Mouse (Mus musculus) limb, embryonic 15.5 days (tissue): ENCODE data around the gene Dok7. TPM values are rescaled to one million over a fixed set of nuclear protein-coding genes. Genes with fewer than 3 reads are reported as not detected.

ENCODE experiments used
- ATAC-seq: fragments of 200-750 bp; cut with Nextera tagmentation; 2 replicates; pipeline ENCODE4 v1.8.0; 2017; ENCODE audit warnings: low read depth, moderate TSS enrichment; ENCODE audit not compliant: insufficient number of reproducible peaks, low FRiP score, low TSS enrichment
- H3K27ac ChIP-seq: fragments of 300-500 bp; sonication (generic); 2 replicates; pipeline ENCODE4 v1.5.1; 2015; ENCODE audit warnings: moderate library complexity, mild to moderate bottlenecking, inconsistent platforms
- H3K27me3 ChIP-seq: fragments of 300-500 bp; sonication (generic); 2 replicates; pipeline ENCODE4 v1.6.1; 2015; ENCODE audit warnings: inconsistent platforms
- H3K36me3 ChIP-seq: fragments of 300-500 bp; sonication (generic); 2 replicates; pipeline ENCODE4 v1.6.1; 2015; ENCODE audit warnings: inconsistent platforms
- H3K4me1 ChIP-seq: fragments of 300-500 bp; sonication (generic); 2 replicates; pipeline ENCODE4 v1.6.1; 2015; ENCODE audit warnings: inconsistent platforms
- H3K4me2 ChIP-seq: fragments of 300-500 bp; sonication (generic); 2 replicates; pipeline ENCODE4 v1.6.1; 2015; ENCODE audit warnings: mild to moderate bottlenecking, inconsistent platforms
- H3K4me3 ChIP-seq: fragments of 300-500 bp; sonication (generic); 2 replicates; pipeline ENCODE4 v1.5.1; 2015; ENCODE audit warnings: mild to moderate bottlenecking, inconsistent platforms
- H3K9ac ChIP-seq: fragments of 300-500 bp; sonication (generic); 2 replicates; pipeline ENCODE4 v1.6.1; 2015; ENCODE audit warnings: inconsistent platforms
- H3K9me3 ChIP-seq: fragments of 300-500 bp; sonication (generic); 2 replicates; pipeline ENCODE4 v1.6.1; 2016; ENCODE audit warnings: inconsistent platforms
- WGBS: fragments of 180-500 bp; shearing (Covaris S2); methylation state at CpG from one replicate; pipeline ENCODE4 v1.1.7; 2015; 5-methylcytosine and 5-hydroxymethylcytosine counted together
- polyA plus RNA-seq: library from polyadenylated mRNA; unstranded; fragments of >200 nt; fragmentation: Nextera tagmentation; extraction: Ambion mirVana; gene quantifications from 2 replicates; pipeline ENCODE4 v1.2.1, GENCODE M21; 2015

The Dok7 gene
- polyA plus RNA-seq, 1 experiment from 2014 or later = 5.5 TPM

- Histone ChIP-seq H3K9ac (no peak overlapping the region), H3K9me3 (no peaks in the 10 kb centered on the region), H3K27me3 (no peaks in the 10 kb centered on the region), H3K36me3 (peaks cover 52% of the 10 kb centered on the region), H3K4me1 (peaks cover 3% of the 10 kb centered on the region), H3K4me2 (no peak overlapping the region), H3K27ac (no peak overlapping the region), H3K4me3 (no peak overlapping the region)
- no peak for ATAC-seq
- 76% methylated on average over 1 of the region's 1 CpGs for WGBS
Measured at GRCm38 (mm10) chr5:35033619-35034018, 22.9 kb upstream of the Dok7 start.

GRCm38 (mm10) chr5:35035141-35035540 is 21.4 kb upstream of the Dok7 start:
- WGBS = 77% methylated on average over 5 of the region's 5 CpGs
- ATAC-seq = no peak
- Histone ChIP-seq H3K27ac (peak overlapping the region; percentile 35; the same call in 1 of the 2 replicates), H3K9me3 (no peaks in the 10 kb centered on the region), H3K4me3 (no peak overlapping the region), H3K4me2 (no peak overlapping the region), H3K27me3 (no peaks in the 10 kb centered on the region), H3K9ac (no peak overlapping the region), H3K36me3 (peaks cover 37% of the 10 kb centered on the region), H3K4me1 (peaks cover 3% of the 10 kb centered on the region)

GRCm38 (mm10) chr5:35035795-35036194 is 20.8 kb upstream of the Dok7 start:
- no peaks in the 10 kb centered on the region for H3K27me3 ChIP-seq
- no peak overlapping the region for H3K4me2 ChIP-seq
- no peak for ATAC-seq
- H3K9ac ChIP-seq = no peak overlapping the region
- no peaks in the 10 kb centered on the region for H3K9me3 ChIP-seq
- WGBS = 57% methylated on average over 4 of the region's 4 CpGs
- peaks cover 3% of the 10 kb centered on the region for H3K4me1 ChIP-seq
- peak overlapping the region; percentile 35; the same call in 1 of the 2 replicates for H3K27ac ChIP-seq
- no peak overlapping the region for H3K4me3 ChIP-seq
- peaks cover 32% of the 10 kb centered on the region for H3K36me3 ChIP-seq

GRCm38 (mm10) chr5:35037438-35037837 is 19.1 kb upstream of the Dok7 start:
- Histone ChIP-seq H3K4me1 (peaks cover 3% of the 10 kb centered on the region), H3K4me3 (no peak overlapping the region), H3K4me2 (no peak overlapping the region), H3K9ac (no peak overlapping the region), H3K36me3 (peaks cover 16% of the 10 kb centered on the region), H3K9me3 (no peaks in the 10 kb centered on the region), H3K27me3 (no peaks in the 10 kb centered on the region), H3K27ac (no peak overlapping the region)
- ATAC-seq = no peak

GRCm38 (mm10) chr5:35041268-35041829 is 15.2 kb upstream of the Dok7 start, which contains the start of gene Hgfac:
Gene Hgfac, plus strand, starts transcription at chr5:35041509.
- no peak for ATAC-seq
- no peaks in the 10 kb centered on the region for H3K36me3 ChIP-seq
- peaks cover 3% of the 10 kb centered on the region; the same call in 1 of the 2 replicates for H3K4me1 ChIP-seq
- no peaks in the 10 kb centered on the region for H3K27me3 ChIP-seq
- H3K27ac ChIP-seq = no peak within 1 kb of the TSS
- 62% methylated on average over 6 of the region's 6 CpGs for WGBS
- no peak within 1 kb of the TSS for H3K4me2 ChIP-seq
- no peak within 1 kb of the TSS for H3K9ac ChIP-seq
- no peaks in the 10 kb centered on the region for H3K9me3 ChIP-seq
- no peak within 1 kb of the TSS for H3K4me3 ChIP-seq

- 64% methylated on average over 10 of the region's 10 CpGs for WGBS
Measured at GRCm38 (mm10) chr5:35042431-35043109, 14.0 kb upstream of the Dok7 start.

GRCm38 (mm10) chr5:35043110-35043451 is 13.5 kb upstream of the Dok7 start:
- no peak for ATAC-seq
- WGBS = 23% methylated on average over 1 of the region's 1 CpGs
- H3K4me1 ChIP-seq = no peaks in the 10 kb centered on the region
- H3K27ac ChIP-seq = no peak overlapping the region
- H3K27me3 ChIP-seq = no peaks in the 10 kb centered on the region
- H3K9me3 ChIP-seq = no peaks in the 10 kb centered on the region
- H3K4me2 ChIP-seq = no peak overlapping the region
- H3K9ac ChIP-seq = no peak overlapping the region
- H3K4me3 ChIP-seq = no peak overlapping the region
- no peaks in the 10 kb centered on the region for H3K36me3 ChIP-seq

More at GRCm38 (mm10) chr5:35042431-35043109, 14.0 kb upstream of the Dok7 start:
- Histone ChIP-seq H3K4me1 (peaks cover 3% of the 10 kb centered on the region; the same call in 1 of the 2 replicates), H3K9me3 (no peaks in the 10 kb centered on the region), H3K4me2 (no peak overlapping the region), H3K27me3 (no peaks in the 10 kb centered on the region), H3K4me3 (no peak overlapping the region), H3K36me3 (no peaks in the 10 kb centered on the region), H3K9ac (no peak overlapping the region), H3K27ac (no peak overlapping the region)
- no peak for ATAC-seq

- ATAC-seq = no peak
- WGBS = 73% methylated on average over 5 of the region's 5 CpGs
Measured at GRCm38 (mm10) chr5:35050541-35050940, 6.0 kb upstream of the Dok7 start.

GRCm38 (mm10) chr5:35054628-35055027 is 1.9 kb upstream of the Dok7 start:
- Histone ChIP-seq H3K36me3 (no peaks in the 10 kb centered on the region), H3K9ac (no peak overlapping the region), H3K27me3 (peaks cover 39% of the 10 kb centered on the region), H3K9me3 (no peaks in the 10 kb centered on the region), H3K4me2 (no peak overlapping the region), H3K4me1 (peaks cover 18% of the 10 kb centered on the region), H3K4me3 (no peak overlapping the region), H3K27ac (no peak overlapping the region)
- WGBS = 91% methylated on average over 3 of the region's 3 CpGs
- no peak for ATAC-seq

More at GRCm38 (mm10) chr5:35050541-35050940, 6.0 kb upstream of the Dok7 start:
- Histone ChIP-seq H3K27me3 (no peaks in the 10 kb centered on the region; the same call in 1 of the 2 replicates), H3K4me2 (no peak overlapping the region), H3K27ac (no peak overlapping the region), H3K4me3 (no peak overlapping the region), H3K4me1 (no peaks in the 10 kb centered on the region), H3K9ac (no peak overlapping the region), H3K36me3 (no peaks in the 10 kb centered on the region), H3K9me3 (no peaks in the 10 kb centered on the region)

- Histone ChIP-seq H3K27ac (no peak overlapping the region), H3K4me3 (no peak overlapping the region), H3K9me3 (no peaks in the 10 kb centered on the region), H3K36me3 (no peaks in the 10 kb centered on the region), H3K27me3 (peaks cover 42% of the 10 kb centered on the region), H3K4me2 (no peak overlapping the region), H3K4me1 (peaks cover 18% of the 10 kb centered on the region), H3K9ac (no peak overlapping the region)
- 64% methylated on average over 12 of the region's 12 CpGs for WGBS
- ATAC-seq = 0 out of 2 replicates have a peak, but pooled peaks have one; percentile 31
Measured at GRCm38 (mm10) chr5:35055076-35055475, 1.5 kb upstream of the Dok7 start.

GRCm38 (mm10) chr5:35057582-35057981 is 1.0 kb downstream of the Dok7 start:
- Histone ChIP-seq H3K27me3 (peaks cover 46% of the 10 kb centered on the region), H3K4me2 (peak overlapping the region; percentile 96), H3K27ac (no peak overlapping the region), H3K9me3 (no peaks in the 10 kb centered on the region), H3K4me3 (peak overlapping the region; percentile 56), H3K9ac (no peak overlapping the region), H3K36me3 (no peaks in the 10 kb centered on the region), H3K4me1 (peaks cover 18% of the 10 kb centered on the region)
- WGBS = 22% methylated on average over 4 of the region's 4 CpGs
- ATAC-seq = no peak

GRCm38 (mm10) chr5:35058216-35058615 is 1.6 kb downstream of the Dok7 start:
- peaks cover 18% of the 10 kb centered on the region for H3K4me1 ChIP-seq
- H3K27me3 ChIP-seq = peaks cover 46% of the 10 kb centered on the region
- no peak overlapping the region for H3K9ac ChIP-seq
- no peaks in the 10 kb centered on the region for H3K36me3 ChIP-seq
- no peak overlapping the region for H3K27ac ChIP-seq
- no peaks in the 10 kb centered on the region for H3K9me3 ChIP-seq
- no peak for ATAC-seq
- H3K4me3 ChIP-seq = 0 out of 2 replicates have a peak overlapping the region, but pooled peaks have one; percentile 56
- no peak overlapping the region for H3K4me2 ChIP-seq
- 50% methylated on average over 1 of the region's 1 CpGs for WGBS
